ENCODE assay signal across 10 mouse cellular contexts in the genomic region with DNA sequence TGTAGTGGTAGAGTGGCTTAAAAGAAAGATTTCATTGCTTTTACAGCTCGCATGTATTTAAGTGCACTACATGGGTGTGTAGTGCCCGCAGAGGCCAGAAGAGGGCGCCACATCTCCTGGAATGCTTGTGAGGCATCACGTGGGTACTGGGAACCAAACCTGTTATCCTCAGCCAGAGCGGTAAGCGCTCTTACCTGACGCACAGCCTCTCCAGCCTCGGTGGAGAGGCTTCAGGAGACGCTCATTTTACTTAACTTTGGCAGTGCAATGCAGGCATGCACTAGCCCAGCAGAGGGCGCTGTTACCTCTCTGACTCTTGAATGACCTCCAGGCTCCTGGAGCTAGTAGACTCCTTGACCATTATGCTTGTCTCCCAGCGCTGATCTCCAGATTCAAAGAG. TPM values are rescaled to one million over a fixed set of nuclear protein-coding genes. Genes with fewer than 3 reads are reported as not detected.
DNase-seq lines count a peak whose midpoint lies in the region; ATAC-seq and TF ChIP-seq lines count a peak whose summit lies in the region.
"Had no signal": no experiment of that assay in that cellular context is flagged by ENCODE, and none has a peak within 500 bp of the region (broad histone marks: within the 10 kb centered on the region; RNA-seq: fewer than 3 reads in every experiment).

No protein-coding gene starts in this region.

- 30% methylated on average over 11 of the region's 11 CpGs for WGBS in kidney, adult 2 months
- WGBS in kidney, embryonic 15.5 days = 28% methylated on average over 11 of the region's 11 CpGs

- H3K36me3 ChIP-seq in kidney, adult 2 months (ENCODE audit: control insufficient read depth, insufficient read depth, low read length) = no peaks in the 10 kb centered on the region
- H3K36me3 ChIP-seq in kidney, embryonic 15.5 days = no peaks in the 10 kb centered on the region
- H3K36me3 ChIP-seq in G1E (replicated peaks) = no peaks in the 10 kb centered on the region
- H3K36me3 ChIP-seq: neural tube, embryonic 13.5 days had no signal

- H3K27me3 ChIP-seq in kidney, adult 2 months (replicated peaks; ENCODE audit: control insufficient read depth, insufficient read depth, low read length) = no peaks in the 10 kb centered on the region
- H3K27me3 ChIP-seq in kidney, embryonic 15.5 days = 0 out of 2 replicates have a peak, but pooled peaks cover 7% of the 10 kb centered on the region
- H3K27me3 ChIP-seq in G1E (ENCODE audit: insufficient read depth, low read length) = peaks cover 57% of the 10 kb centered on the region

- H3K4me1 ChIP-seq in kidney, adult 2 months (ENCODE audit: control insufficient read depth, insufficient read depth, low read length) = no peaks in the 10 kb centered on the region
- H3K4me1 ChIP-seq in kidney, embryonic 15.5 days = no peaks in the 10 kb centered on the region
- H3K4me1 ChIP-seq in G1E (ENCODE audit: insufficient read depth, low read depth, low read length) = no peaks in the 10 kb centered on the region
- H3K4me1 ChIP-seq: neural tube, embryonic 13.5 days had no signal

- H3K9ac ChIP-seq in kidney, embryonic 15.5 days = no peak overlapping the region
- H3K9ac ChIP-seq: neural tube, embryonic 13.5 days had no signal

- TF ChIP-seq POLR2A in kidney, adult 2 months (IDR thresholded peaks at IDR 0.05; ENCODE audit: low read depth, low read length) = no peak

- no peak for ATAC-seq in CD4-positive, CD25-positive, alpha-beta regulatory T cell, adult 4 months
- ATAC-seq in kidney, embryonic 15.5 days (replicated peaks; ENCODE audit: low FRiP score) = no peak
- no peak for ATAC-seq in G1E (ENCODE audit: extremely low read depth, insufficient number of reproducible peaks, low FRiP score, poor library complexity, severe bottlenecking)

- no peak overlapping the region for H3K4me2 ChIP-seq in kidney, embryonic 15.5 days
- H3K4me2 ChIP-seq: neural tube, embryonic 13.5 days had no signal

- H3K27ac ChIP-seq in kidney, adult 2 months (ENCODE audit: insufficient read depth, low read depth, low read length) = no peak overlapping the region
- no peak overlapping the region for H3K27ac ChIP-seq in kidney, embryonic 15.5 days
- H3K27ac ChIP-seq: neural tube, embryonic 13.5 days had no signal

- H3K4me3 ChIP-seq in kidney, adult 2 months (ENCODE audit: insufficient read depth, low read depth, low read length) = no peak overlapping the region
- no peak overlapping the region for H3K4me3 ChIP-seq in kidney, embryonic 15.5 days (replicated peaks)
- no peak overlapping the region for H3K4me3 ChIP-seq in G1E (ENCODE audit: low read depth, low read length)
- H3K4me3 ChIP-seq: neural tube, embryonic 13.5 days had no signal

- peak; percentile 21; the same call in 1 of the 2 replicates for TF ChIP-seq CTCF in kidney, adult 2 months (conservative IDR thresholded peaks at IDR 0.05; ENCODE audit: insufficient read depth, insufficient read length, low read depth, low read length)
- TF ChIP-seq CTCF in G1E (IDR thresholded peaks at IDR 0.05; ENCODE audit: low read depth, low read length) = peak; percentile 70

- DNase-seq in CD4-positive, CD25-positive, alpha-beta regulatory T cell, adult 2 months (ENCODE audit: low read depth, low spot score) = peak; percentile 33
- DNase-seq in kidney, adult 2 months = peak; percentile 31
- DNase-seq in G1E (ENCODE audit: low spot score) = no peak
- peak; percentile 11 for DNase-seq in embryo, embryonic 11.5 days (ENCODE audit: low read depth, low spot score)
- DNase-seq in lung, postnatal 14 days = peak; percentile 59
- DNase-seq in thymus, postnatal 25 days = peak; percentile 18

- H3K9me3 ChIP-seq in kidney, embryonic 15.5 days (replicated peaks) = no peaks in the 10 kb centered on the region
- peaks cover 5% of the 10 kb centered on the region for H3K9me3 ChIP-seq in G1E (replicated peaks)

RNA-seq across cellular contexts. Expression of gene Cfap57, which starts 8.0 kb away (rescaled TPM):
- not detected for polyA plus RNA-seq in CD4-positive, CD25-positive, alpha-beta regulatory T cell, adult 4 months (2017; shearing (Covaris generic))
- 0.06 and 0.08 TPM in 2 replicates for polyA plus RNA-seq in kidney, adult 2 months (2012; rRNA removed)
- polyA plus RNA-seq in kidney, embryonic 15.5 days (2015; fragmentation: Nextera tagmentation; extraction: Ambion mirVana) = 0.21 and 0.22 TPM in 2 replicates
- total RNA-seq in G1E (2014; fragmentation: Nextera tagmentation) (not detected in 2 replicates), G1E (2017) (0.05 TPM in 1 of 2 replicates, not detected in the other)
- not detected in 2 replicates for polyA plus RNA-seq in G1E (2012)

RNA-seq across cellular contexts. Expression of gene Ebna1bp2, which starts 8.0 kb away (rescaled TPM):
- polyA plus RNA-seq in CD4-positive, CD25-positive, alpha-beta regulatory T cell, adult 4 months (2017; shearing (Covaris generic)) = 100 to 1,000 TPM; 167 to 193 TPM
- polyA plus RNA-seq in kidney, adult 2 months (2012; rRNA removed) = 24.0 and 29.4 TPM in 2 replicates
- polyA plus RNA-seq in kidney, embryonic 15.5 days (2015; fragmentation: Nextera tagmentation; extraction: Ambion mirVana) = 148 and 163 TPM in 2 replicates
- 116 and 153 TPM in 2 replicates for total RNA-seq in G1E (2014; fragmentation: Nextera tagmentation)
- 116 and 127 TPM in 2 replicates for total RNA-seq in G1E (2017)
- 25.0 and 41.7 TPM in 2 replicates for polyA plus RNA-seq in G1E (2012)

RNA-seq across cellular contexts. Expression of gene Olfr62, which starts 46.1 kb away (rescaled TPM):
- polyA plus RNA-seq in CD4-positive, CD25-positive, alpha-beta regulatory T cell, adult 4 months (2017; shearing (Covaris generic)) = not detected
- not detected in 2 replicates for polyA plus RNA-seq in kidney, adult 2 months (2012; rRNA removed)
- polyA plus RNA-seq in kidney, embryonic 15.5 days (2015; fragmentation: Nextera tagmentation; extraction: Ambion mirVana) = not detected in 2 replicates
- total RNA-seq in G1E (2014; fragmentation: Nextera tagmentation) = not detected in 2 replicates
- total RNA-seq in G1E (2017) = 0.11 TPM in 1 of 2 replicates, not detected in the other
- polyA plus RNA-seq in G1E (2012) = not detected in 2 replicates
- polyA plus RNA-seq: heart, embryonic 14.5 days; neural tube, embryonic 13.5 days had no signal
